Mouse (Mus musculus) neural tube, embryonic 11.5 days (tissue): Measurements from ENCODE around the gene Tmbim1. TPM values are rescaled to one million over a fixed set of nuclear protein-coding genes. Genes with fewer than 3 reads are reported as not detected.
"Not testable (repeated sequence)": the region's sequence is repeated elsewhere in the genome, so short reads cannot be mapped to it uniquely, and the experiment has no call there.

ENCODE experiments used
- ATAC-seq: fragments of 200-750 bp; cut with Nextera tagmentation; 2 replicates; pipeline ENCODE4 v1.8.0; 2017; ENCODE audit warnings: moderate number of reproducible peaks, mild to moderate bottlenecking, moderate TSS enrichment, moderate library complexity; ENCODE audit not compliant: insufficient read depth, low FRiP score, low TSS enrichment
- DNase-seq: peaks from one replicate; pipeline ENCODE4 v3.0.0-alpha.2; 2015; ENCODE audit warnings: low spot score
- H3K27ac ChIP-seq: fragments of 300-500 bp; sonication (generic); 2 replicates; pipeline ENCODE4 v1.5.1; 2014; ENCODE audit warnings: low read depth, mild to moderate bottlenecking, low read length
- H3K27me3 ChIP-seq: fragments of 300-500 bp; sonication (generic); 2 replicates; pipeline ENCODE4 v1.6.1; 2014; ENCODE audit warnings: mild to moderate bottlenecking, low read length, mixed read lengths; ENCODE audit not compliant: control insufficient read depth, insufficient read depth
- H3K36me3 ChIP-seq: fragments of 300-500 bp; sonication (generic); 2 replicates; pipeline ENCODE4 v1.6.1; 2014; ENCODE audit warnings: mild to moderate bottlenecking, low read length, moderate library complexity, mixed read lengths; ENCODE audit not compliant: control insufficient read depth, insufficient read depth
- H3K4me1 ChIP-seq: fragments of 300-500 bp; sonication (generic); 2 replicates; pipeline ENCODE4 v1.6.1; 2014; ENCODE audit warnings: low read length, mixed read lengths; ENCODE audit not compliant: control insufficient read depth, insufficient read depth
- H3K4me2 ChIP-seq: fragments of 300-500 bp; sonication (generic); 2 replicates; pipeline ENCODE4 v1.6.1; 2014; ENCODE audit warnings: low read depth, mild to moderate bottlenecking, moderate library complexity
- H3K4me3 ChIP-seq: fragments of 300-500 bp; sonication (generic); 2 replicates; pipeline ENCODE4 v1.5.1; 2014; ENCODE audit warnings: low read depth, low read length
- H3K9ac ChIP-seq: fragments of 300-500 bp; sonication (generic); 2 replicates; pipeline ENCODE4 v1.6.1; 2014; ENCODE audit warnings: mild to moderate bottlenecking, low read length
- H3K9me3 ChIP-seq: fragments of 300-500 bp; sonication (generic); 2 replicates; pipeline ENCODE4 v1.6.1; 2016; ENCODE audit warnings: low read length; ENCODE audit not compliant: control insufficient read depth
- WGBS: fragments of 180-500 bp; shearing (Covaris S2); extraction: QIAGEN DNeasy Blood & Tissue Kit; methylation state at CpG from one replicate; pipeline ENCODE4 v1.1.7; 2014; 5-methylcytosine and 5-hydroxymethylcytosine counted together
- polyA plus RNA-seq: library from polyadenylated mRNA; unstranded; fragments of >200 nt; fragmentation: Nextera tagmentation; extraction: Ambion mirVana; gene quantifications from 2 replicates; pipeline ENCODE4 v1.2.1, GENCODE M21; 2014

Gene Tmbim1
- polyA plus RNA-seq, 1 experiment from 2014 or later: 8.5 TPM

DNA sequence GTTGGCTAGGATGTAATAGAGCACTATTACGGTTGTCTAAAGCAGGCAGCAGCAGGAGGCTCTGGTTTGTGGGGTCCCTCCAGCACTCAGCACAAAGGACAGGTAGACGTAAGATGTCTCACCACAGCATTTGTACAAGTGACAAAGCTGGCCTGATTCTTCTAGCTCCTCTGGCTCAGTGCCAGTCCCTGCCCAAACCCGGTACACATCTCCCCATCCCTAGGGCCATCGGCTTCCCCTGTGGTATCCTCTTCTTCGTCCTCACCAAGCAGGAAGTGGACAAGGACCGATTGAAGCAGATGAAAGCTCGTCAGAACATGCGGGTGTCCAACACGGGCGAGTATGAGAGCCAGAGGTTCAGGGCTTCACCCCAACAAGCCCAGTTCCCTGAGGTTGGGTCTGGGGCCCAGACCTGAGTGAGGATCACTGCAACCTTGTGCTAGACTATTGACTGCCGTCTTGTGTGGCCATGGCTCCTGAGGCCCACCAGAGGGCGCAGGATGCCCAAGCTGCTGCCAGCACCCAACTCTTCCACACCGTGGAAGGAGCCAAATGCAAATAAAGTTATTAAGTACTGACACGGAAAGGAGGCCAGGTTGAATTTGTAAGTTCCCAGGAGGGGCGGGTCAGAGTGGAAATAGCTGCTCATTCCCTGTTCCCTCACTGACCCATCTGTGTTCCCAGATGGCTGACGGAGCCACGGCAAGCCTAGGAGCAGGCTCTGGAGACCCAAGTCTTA is 18.4 kb downstream of the Tmbim1 start:
- H3K27ac ChIP-seq, H3K4me1 ChIP-seq, H3K9ac ChIP-seq, H3K36me3 ChIP-seq, ATAC-seq, H3K9me3 ChIP-seq, DNase-seq, H3K4me3 ChIP-seq, H3K27me3 ChIP-seq, H3K4me2 ChIP-seq: not testable (repeated sequence)
- WGBS: 63% methylated on average over 15 of the region's 17 CpGs

- Histone ChIP-seq H3K4me1 (peaks cover 9% of the 10 kb centered on the region; the same call in 1 of the 2 replicates), H3K9me3 (no peaks in the 10 kb centered on the region), H3K36me3 (peaks cover 10% of the 10 kb centered on the region), H3K27ac (no peak overlapping the region), H3K4me2 (peak overlapping the region; percentile 71), H3K27me3 (no peaks in the 10 kb centered on the region), H3K9ac (peak overlapping the region; percentile 77), H3K4me3 (peak overlapping the region; percentile 73)
- ATAC-seq (no peak; the same call in 1 of the 2 replicates), DNase-seq (no peak)
- WGBS: 4% methylated on average over 23 of the region's 23 CpGs
Observed at GRCm38 (mm10) chr1:74285212-74286010, 20.0 kb downstream of the Tmbim1 start.

DNA sequence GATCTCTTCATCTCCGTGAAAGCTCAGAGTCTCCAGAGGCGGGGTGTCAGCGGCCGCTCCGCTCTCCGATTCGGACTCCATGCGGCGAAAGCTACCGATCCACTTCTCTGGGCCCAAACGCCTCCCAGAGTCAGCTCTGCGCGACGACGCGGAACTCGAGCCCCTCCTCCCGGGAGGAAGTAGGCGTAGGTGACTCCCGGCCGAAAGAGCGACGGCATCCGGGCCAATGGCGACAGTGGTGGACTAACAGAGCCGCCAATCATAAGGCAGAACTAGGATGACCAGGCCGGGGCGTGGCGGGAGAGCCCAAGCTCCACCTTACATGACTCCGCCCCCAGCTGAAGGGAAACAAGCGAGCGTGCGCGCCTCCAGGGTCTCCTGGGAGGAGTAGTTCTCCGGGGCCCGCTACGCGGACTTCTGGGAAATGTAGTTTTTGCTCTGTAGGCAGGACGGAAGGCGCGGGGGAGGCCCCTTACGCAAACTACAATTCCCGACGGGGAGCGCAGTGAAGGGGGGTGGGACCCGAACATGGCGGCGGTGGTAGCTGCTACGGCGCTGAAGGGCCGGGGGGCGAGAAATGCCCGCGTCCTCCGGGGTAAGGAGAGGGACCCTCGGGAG is 20.8 kb downstream of the Tmbim1 start, which contains the start of the genes Aamp and Pnkd:
TSS of gene Aamp (minus strand) at position 196 of the 618 bp plus-strand sequence.
TSS of gene Pnkd (plus strand) at position 388 of the 618 bp plus-strand sequence.
- Histone ChIP-seq H3K9me3 (no peaks in the 10 kb centered on the region), H3K9ac (peak within 1 kb of the TSS; percentile 77), H3K4me1 (peaks cover 9% of the 10 kb centered on the region; the same call in 1 of the 2 replicates), H3K27ac (peak within 1 kb of the TSS; percentile 5; the same call in 1 of the 2 replicates), H3K36me3 (peaks cover 10% of the 10 kb centered on the region), H3K4me2 (peak within 1 kb of the TSS; percentile 71), H3K27me3 (no peaks in the 10 kb centered on the region), H3K4me3 (peak within 1 kb of the TSS; percentile 73)
- ATAC-seq (peak; percentile 98), DNase-seq (peak; percentile 100)
- WGBS: under 1% methylated on average over 56 of the region's 56 CpGs

GRCm38 (mm10) chr1:74283686-74284463 is 21.5 kb downstream of the Tmbim1 start:
- WGBS: 17% methylated on average over 14 of the region's 15 CpGs
- no peaks in the 10 kb centered on the region for H3K27me3 ChIP-seq
- H3K9ac ChIP-seq: peak overlapping the region; percentile 47
- peaks cover 9% of the 10 kb centered on the region; the same call in 1 of the 2 replicates for H3K4me1 ChIP-seq
- no peaks in the 10 kb centered on the region for H3K9me3 ChIP-seq
- H3K36me3 ChIP-seq: peaks cover 10% of the 10 kb centered on the region
- peak overlapping the region; percentile 73 for H3K4me3 ChIP-seq
- ATAC-seq: peak; percentile 48
- H3K27ac ChIP-seq: peak overlapping the region; percentile 5; the same call in 1 of the 2 replicates
- DNase-seq: no peak
- H3K4me2 ChIP-seq: peak overlapping the region; percentile 60

GRCm38 (mm10) chr1:74282896-74283625 is 22.4 kb downstream of the Tmbim1 start:
- H3K9me3 ChIP-seq: no peaks in the 10 kb centered on the region
- DNase-seq (no peak), ATAC-seq (no peak)
- no peak overlapping the region for H3K4me3 ChIP-seq
- no peak overlapping the region for H3K9ac ChIP-seq
- no peak overlapping the region for H3K27ac ChIP-seq
- no peaks in the 10 kb centered on the region for H3K27me3 ChIP-seq
- peaks cover 9% of the 10 kb centered on the region; the same call in 1 of the 2 replicates for H3K4me1 ChIP-seq
- peaks cover 8% of the 10 kb centered on the region for H3K36me3 ChIP-seq
- H3K4me2 ChIP-seq: no peak overlapping the region
- 87% methylated on average over 10 of the region's 10 CpGs for WGBS

GRCm38 (mm10) chr1:74281886-74282285 is 23.5 kb downstream of the Tmbim1 start:
- DNase-seq: no peak
- Histone ChIP-seq H3K27ac (no peak overlapping the region), H3K9me3 (no peaks in the 10 kb centered on the region), H3K9ac (no peak overlapping the region), H3K36me3 (peaks cover 8% of the 10 kb centered on the region), H3K4me2 (no peak overlapping the region), H3K27me3 (no peaks in the 10 kb centered on the region), H3K4me1 (peaks cover 9% of the 10 kb centered on the region; the same call in 1 of the 2 replicates), H3K4me3 (no peak overlapping the region)
- ATAC-seq: no peak
- 94% methylated on average over 8 of the region's 8 CpGs for WGBS

DNA sequence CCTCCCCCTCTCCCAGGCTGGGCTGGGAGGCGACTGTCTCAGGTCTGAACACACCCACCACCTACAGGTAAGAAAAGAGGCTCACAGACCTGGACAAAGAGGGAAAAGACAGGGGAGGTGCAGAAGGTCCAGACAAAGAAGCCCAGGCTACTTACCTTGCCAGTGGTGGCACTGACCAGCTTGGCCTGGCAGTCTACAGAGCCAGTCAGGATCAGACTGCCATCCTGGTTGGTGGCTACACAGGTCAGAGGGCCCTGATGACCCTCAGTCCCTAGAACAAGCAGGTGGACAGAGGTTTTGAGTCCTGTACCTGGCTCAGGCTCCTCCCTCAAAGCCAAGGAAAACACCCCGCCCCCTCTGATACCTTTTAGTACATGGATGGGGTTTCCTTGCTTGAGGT is 24.1 kb downstream of the Tmbim1 start:
- Histone ChIP-seq H3K4me3 (no peak overlapping the region), H3K9me3 (no peaks in the 10 kb centered on the region), H3K4me2 (no peak overlapping the region), H3K27me3 (no peaks in the 10 kb centered on the region), H3K36me3 (peaks cover 8% of the 10 kb centered on the region), H3K4me1 (peaks cover 9% of the 10 kb centered on the region; the same call in 1 of the 2 replicates), H3K27ac (no peak overlapping the region), H3K9ac (no peak overlapping the region)
- DNase-seq: no peak
- ATAC-seq: no peak
- WGBS: 100% methylated on average over 2 of the region's 2 CpGs
